Mouse (Mus musculus) kidney, adult 2 months (tissue): ENCODE results near the gene Gabarapl2. TPM values are rescaled to one million over a fixed set of nuclear protein-coding genes. Genes with fewer than 3 reads are reported as not detected.

Experiments
- DNase-seq: peaks from one replicate; pipeline ENCODE4 v3.0.0; 2021
- H3K27ac ChIP-seq: fragments of 200-500 bp; 2 replicates; pipeline ENCODE4 v1.5.1; 2012; ENCODE audit warnings: low read depth, low read length, control low read depth, inconsistent platforms; ENCODE audit not compliant: insufficient read depth
- H3K27me3 ChIP-seq: fragments of 200-500 bp; replicated peaks from 2 replicates; pipeline ENCODE4 v1.6.1; 2012; ENCODE audit warnings: mild to moderate bottlenecking, moderate library complexity, low read length, inconsistent platforms; ENCODE audit not compliant: control insufficient read depth, insufficient read depth
- H3K36me3 ChIP-seq: fragments of 200-500 bp; 2 replicates; pipeline ENCODE4 v1.6.1; 2012; ENCODE audit warnings: mild to moderate bottlenecking, moderate library complexity, low read length, inconsistent platforms; ENCODE audit not compliant: control insufficient read depth, insufficient read depth
- H3K4me1 ChIP-seq: fragments of 200-500 bp; 2 replicates; pipeline ENCODE4 v1.6.1; 2011; ENCODE audit warnings: low read length; ENCODE audit not compliant: control insufficient read depth, insufficient read depth
- H3K4me3 ChIP-seq: fragments of 200-500 bp; 2 replicates; pipeline ENCODE4 v1.5.1; 2011; ENCODE audit warnings: mild to moderate bottlenecking, low read depth, low read length, control low read depth; ENCODE audit not compliant: insufficient read depth
- CTCF ChIP-seq: fragments of 200-500 bp; conservative IDR thresholded peaks from 2 replicates; pipeline ENCODE4 v1.5.1; 2011; ENCODE audit warnings: low read depth, mild to moderate bottlenecking, control low read depth, low read length, moderate library complexity, mixed read lengths; ENCODE audit not compliant: insufficient read depth, insufficient read length
- POLR2A ChIP-seq: fragments of 200-500 bp; IDR thresholded peaks from one replicate; pipeline ENCODE4 v1.6.1; 2011; ENCODE audit warnings: low read depth, low read length, control low read depth
- WGBS: fragments of 180-500 bp; shearing (Covaris S2); methylation state at CpG from one replicate; pipeline ENCODE4 v1.1.7; 2018; 5-methylcytosine and 5-hydroxymethylcytosine counted together
- polyA plus RNA-seq: library from polyadenylated mRNA; depleted of rRNA; stranded (reverse); fragments of >200 nt; gene quantifications from 2 replicates; pipeline ENCODE4 v1.2.3, GENCODE M21; 2012; rRNA removed

Gabarapl2 gene
- polyA plus RNA-seq: 53.3 and 74.1 TPM in 2 replicates

DNA sequence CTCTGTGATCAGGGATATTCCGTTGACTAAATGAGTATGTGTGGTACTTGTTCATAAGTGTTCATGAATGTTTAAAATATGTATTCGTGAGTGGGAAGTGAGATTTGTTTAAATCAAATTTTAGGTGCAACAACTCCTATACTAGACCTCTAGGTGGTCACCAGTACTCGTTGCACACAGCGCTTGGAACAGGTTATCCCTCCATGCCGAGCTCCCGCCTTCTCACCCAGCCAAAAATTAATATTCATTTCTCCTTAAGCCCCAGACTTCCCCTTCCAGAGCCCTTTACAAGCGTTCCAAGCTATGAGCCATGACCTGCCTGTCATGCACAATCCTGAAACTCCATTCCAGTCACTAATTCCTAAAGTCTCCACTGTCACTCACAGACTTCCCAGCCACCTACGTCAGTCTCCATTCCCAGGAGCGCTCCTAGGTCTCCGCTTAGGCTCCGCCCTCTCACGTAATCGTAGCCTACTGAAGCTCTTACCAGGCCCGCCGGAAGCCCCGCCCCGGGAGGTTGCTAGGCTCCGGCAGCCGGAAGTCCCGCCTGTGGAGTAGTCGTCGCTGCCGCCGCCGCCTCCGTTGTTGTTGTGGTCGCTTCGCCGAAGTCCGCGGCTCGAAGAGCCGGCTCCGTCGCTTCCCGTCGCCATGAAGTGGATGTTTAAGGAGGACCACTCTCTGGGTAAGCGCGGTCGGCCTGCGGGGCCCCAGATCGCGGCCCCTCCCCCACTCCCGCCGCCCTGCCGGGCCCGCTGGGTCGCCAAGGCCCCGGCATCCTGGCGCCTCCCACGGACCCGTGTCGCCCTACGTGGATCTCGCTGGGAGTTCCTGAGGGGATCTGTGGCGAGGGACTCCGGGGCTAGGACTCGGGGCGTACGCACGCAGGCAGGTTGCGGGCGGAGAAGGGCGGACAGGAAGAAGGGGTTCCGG, at the start of gene Gabarapl2:
Gabarapl2 (plus strand) TSS at position 533 of the 930 bp plus-strand sequence.
- H3K27ac ChIP-seq: peak within 1 kb of the TSS; percentile 93
- peaks cover 3% of the 10 kb centered on the region; the same call in 1 of the 2 replicates for H3K4me1 ChIP-seq
- peak within 1 kb of the TSS; percentile 92 for H3K4me3 ChIP-seq
- WGBS: under 1% methylated on average over 65 of the region's 65 CpGs
- TF ChIP-seq CTCF: no peak
- TF ChIP-seq POLR2A: no peak
- peaks cover 3% of the 10 kb centered on the region; the same call in 1 of the 2 replicates for H3K36me3 ChIP-seq
- peak; percentile 99 for DNase-seq
- no peaks in the 10 kb centered on the region for H3K27me3 ChIP-seq

DNA sequence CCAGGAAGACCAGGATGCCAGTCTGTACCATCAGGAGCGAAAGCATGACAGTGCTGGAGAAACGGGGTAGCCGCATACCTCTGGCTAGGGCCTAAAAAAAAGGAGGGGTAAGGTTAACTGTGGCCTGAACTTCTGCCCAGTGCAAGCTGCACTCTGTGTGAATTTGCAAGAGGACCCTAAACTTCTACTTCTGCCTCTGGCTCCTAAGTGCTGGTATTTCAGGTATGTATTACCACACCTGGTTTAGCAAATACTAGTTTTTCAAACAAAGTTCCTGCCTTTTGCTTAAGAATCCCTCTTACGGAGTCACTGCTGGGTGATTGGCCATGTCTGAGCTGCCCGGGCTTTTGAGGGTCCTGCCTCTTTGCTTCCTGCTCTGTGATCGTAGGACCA, 49.6 kb upstream of the Gabarapl2 start:
- H3K36me3 ChIP-seq: no peaks in the 10 kb centered on the region
- TF ChIP-seq POLR2A (no peak), CTCF (no peak)
- 67% methylated on average over 6 of the region's 6 CpGs for WGBS

DNA sequence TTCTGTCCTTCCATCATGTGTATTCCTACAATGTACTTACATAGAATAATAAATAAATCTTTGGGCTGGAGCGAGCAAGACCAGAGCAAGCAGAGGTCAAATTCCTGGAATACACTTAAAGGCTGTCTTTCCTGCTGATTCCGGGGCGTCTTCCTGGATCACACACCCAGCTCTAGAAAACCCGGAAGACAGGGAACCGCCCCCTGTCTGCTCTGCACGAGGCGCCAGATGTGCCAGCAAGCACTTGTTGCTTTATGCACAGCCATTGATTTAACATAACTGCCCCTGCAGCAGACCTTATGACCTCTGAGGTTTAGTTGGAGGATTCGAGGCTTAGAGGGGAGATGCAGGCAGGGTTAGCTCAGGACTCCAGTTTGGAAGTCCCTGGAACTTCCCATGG, 48.5 kb upstream of the Gabarapl2 start:
- DNase-seq: no peak
- Histone ChIP-seq H3K4me3 (no peak overlapping the region), H3K4me1 (no peaks in the 10 kb centered on the region), H3K27me3 (no peaks in the 10 kb centered on the region), H3K27ac (no peak overlapping the region), H3K36me3 (no peaks in the 10 kb centered on the region)
- WGBS: 14% methylated on average over 8 of the region's 8 CpGs
- TF ChIP-seq CTCF: no peak
- TF ChIP-seq POLR2A: no peak

More for the DNA sequence above, 49.6 kb upstream of the Gabarapl2 start:
- H3K4me3 ChIP-seq: no peak overlapping the region
- H3K27ac ChIP-seq: no peak overlapping the region
- H3K27me3 ChIP-seq: no peaks in the 10 kb centered on the region
- DNase-seq: no peak
- H3K4me1 ChIP-seq: no peaks in the 10 kb centered on the region

DNA sequence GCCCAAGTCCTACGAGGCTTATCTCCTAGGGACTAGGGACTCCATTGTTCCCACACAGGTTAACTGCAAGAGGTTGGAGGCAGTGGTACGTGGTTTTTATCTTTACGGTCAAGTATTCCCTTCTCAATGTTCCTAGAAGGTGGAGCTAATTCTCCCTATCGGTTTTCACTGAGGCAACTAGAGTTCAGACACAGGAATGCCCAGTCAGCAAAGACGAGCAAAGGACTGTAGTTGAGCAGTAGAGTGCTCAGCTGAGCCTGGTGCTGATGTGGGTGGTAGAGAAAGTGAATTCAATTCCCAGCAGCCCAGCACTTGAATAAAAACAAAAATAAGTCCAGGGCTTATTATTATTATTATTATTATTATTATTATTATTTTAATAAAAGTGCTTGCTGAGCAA, 47.9 kb upstream of the Gabarapl2 start:
- Histone ChIP-seq H3K4me3 (no peak overlapping the region), H3K36me3 (no peaks in the 10 kb centered on the region), H3K27me3 (no peaks in the 10 kb centered on the region), H3K27ac (no peak overlapping the region), H3K4me1 (no peaks in the 10 kb centered on the region)
- WGBS: 62% methylated on average over 5 of the region's 5 CpGs
- no peak for TF ChIP-seq POLR2A
- TF ChIP-seq CTCF: no peak
- no peak for DNase-seq

DNA sequence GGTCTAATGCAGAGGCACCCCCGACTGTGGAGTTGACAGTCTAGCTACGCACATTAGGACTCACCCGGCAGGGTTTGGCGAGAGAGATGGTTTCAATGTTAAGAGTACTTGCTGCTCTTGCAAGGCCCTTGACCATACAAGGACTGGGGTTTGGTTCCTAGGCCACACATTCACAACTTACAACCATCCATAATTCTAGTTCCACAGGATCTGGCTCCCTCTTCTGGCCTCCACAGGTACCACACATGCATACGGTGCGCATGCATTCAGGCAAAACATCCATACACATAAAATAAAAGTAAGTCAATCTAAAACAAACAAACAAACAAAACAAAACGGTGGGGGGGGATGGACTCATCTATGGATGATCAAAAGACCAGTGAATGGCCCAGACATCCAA, 45.5 kb upstream of the Gabarapl2 start:
- WGBS: 91% methylated on average over 7 of the region's 7 CpGs

DNA sequence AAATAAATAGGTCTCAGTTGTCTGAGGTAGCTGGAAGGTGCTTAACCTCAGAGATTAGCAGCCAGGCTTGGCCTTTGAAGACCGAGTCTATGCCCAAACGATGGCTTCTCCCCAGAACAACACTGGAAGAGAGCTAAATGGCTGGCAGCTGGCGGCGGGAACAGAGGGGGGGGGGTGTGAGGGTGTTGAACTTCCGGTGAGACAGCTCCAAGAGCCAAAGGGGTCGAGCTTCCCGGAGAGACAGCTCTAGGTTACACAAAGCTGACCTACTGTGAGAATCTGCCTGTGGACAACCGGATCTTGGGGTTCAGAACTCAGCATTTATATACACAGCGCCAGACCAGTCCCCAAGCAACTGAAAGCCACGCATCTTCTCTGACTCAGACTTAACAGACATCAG, 41.9 kb upstream of the Gabarapl2 start:
- TF ChIP-seq CTCF (no peak), POLR2A (no peak)
- WGBS: 39% methylated on average over 10 of the region's 10 CpGs
- DNase-seq: no peak

More for the DNA sequence above, 45.5 kb upstream of the Gabarapl2 start:
- TF ChIP-seq POLR2A (no peak), CTCF (peak; percentile 36)
- Histone ChIP-seq H3K36me3 (no peaks in the 10 kb centered on the region), H3K27ac (no peak overlapping the region), H3K4me3 (no peak overlapping the region), H3K4me1 (no peaks in the 10 kb centered on the region), H3K27me3 (no peaks in the 10 kb centered on the region)
- DNase-seq: no peak

DNA sequence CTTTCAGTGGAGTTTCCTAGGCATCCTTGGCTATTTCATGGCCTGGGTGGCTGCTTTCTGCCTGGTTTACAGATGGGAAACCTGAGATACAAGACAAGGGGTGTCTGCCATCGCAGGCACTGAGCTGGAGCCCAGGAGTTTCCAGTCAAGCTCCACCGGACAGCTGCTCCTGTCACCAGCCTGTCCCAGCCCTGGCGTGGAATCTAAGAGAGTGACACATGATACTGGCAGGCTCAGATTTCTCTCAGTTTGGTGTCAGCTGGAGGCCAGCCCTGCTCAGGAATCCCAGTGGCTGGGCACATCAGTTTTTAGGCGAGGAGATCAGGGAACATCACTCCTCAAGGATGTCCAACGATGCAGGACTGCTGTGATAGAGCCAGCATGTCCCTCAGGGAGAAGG, 38.4 kb upstream of the Gabarapl2 start:
- no peak overlapping the region for H3K4me3 ChIP-seq
- H3K4me1 ChIP-seq: no peaks in the 10 kb centered on the region
- no peaks in the 10 kb centered on the region for H3K36me3 ChIP-seq
- 32% methylated on average over 5 of the region's 5 CpGs for WGBS
- no peak overlapping the region for H3K27ac ChIP-seq
- no peaks in the 10 kb centered on the region; the same call in 1 of the 2 replicates for H3K27me3 ChIP-seq
- no peak for DNase-seq
- TF ChIP-seq CTCF: no peak
- TF ChIP-seq POLR2A: no peak

More for the DNA sequence above, 41.9 kb upstream of the Gabarapl2 start:
- no peaks in the 10 kb centered on the region for H3K36me3 ChIP-seq
- no peak overlapping the region for H3K4me3 ChIP-seq
- H3K27ac ChIP-seq: no peak overlapping the region
- no peaks in the 10 kb centered on the region for H3K27me3 ChIP-seq
- H3K4me1 ChIP-seq: no peaks in the 10 kb centered on the region
